Mouse (Mus musculus) embryonic facial prominence, embryonic 12.5 days (tissue): ENCODE measurements around the gene Sdha. TPM values are rescaled to one million over a fixed set of nuclear protein-coding genes. Genes with fewer than 3 reads are reported as not detected.

ENCODE experiments used
- ATAC-seq: fragments of 200-750 bp; cut with Nextera tagmentation; 2 replicates; pipeline ENCODE4 v1.8.0; 2017; ENCODE audit not compliant: insufficient number of reproducible peaks, insufficient read depth, low FRiP score, low TSS enrichment
- H3K27ac ChIP-seq: fragments of 300-500 bp; sonication (generic); 2 replicates; pipeline ENCODE4 v1.5.1; 2016; ENCODE audit warnings: mild to moderate bottlenecking
- H3K27me3 ChIP-seq: fragments of 300-500 bp; sonication (generic); 2 replicates; pipeline ENCODE4 v1.6.1; 2016; ENCODE audit warnings: mild to moderate bottlenecking, moderate library complexity
- H3K36me3 ChIP-seq: fragments of 300-500 bp; sonication (generic); 2 replicates; pipeline ENCODE4 v1.6.1; 2016; ENCODE audit warnings: mild to moderate bottlenecking
- H3K4me1 ChIP-seq: fragments of 300-500 bp; sonication (generic); 2 replicates; pipeline ENCODE4 v1.6.1; 2016
- H3K4me2 ChIP-seq: fragments of 300-500 bp; sonication (generic); replicated peaks from 2 replicates; pipeline ENCODE4 v1.6.1; 2016; ENCODE audit warnings: mild to moderate bottlenecking, moderate library complexity
- H3K4me3 ChIP-seq: fragments of 300-500 bp; sonication (generic); 2 replicates; pipeline ENCODE4 v1.5.1; 2016; ENCODE audit warnings: mild to moderate bottlenecking
- H3K9ac ChIP-seq: fragments of 300-500 bp; sonication (generic); 2 replicates; pipeline ENCODE4 v1.6.1; 2016; ENCODE audit warnings: mild to moderate bottlenecking, moderate library complexity
- H3K9me3 ChIP-seq: fragments of 300-500 bp; sonication (generic); 2 replicates; pipeline ENCODE4 v1.6.1; 2016; ENCODE audit warnings: mild to moderate bottlenecking, moderate library complexity
- WGBS: fragments of 180-500 bp; shearing (Covaris S2); methylation state at CpG from one replicate; pipeline ENCODE4 v1.1.7; 2016; 5-methylcytosine and 5-hydroxymethylcytosine counted together
- polyA plus RNA-seq: library from polyadenylated mRNA; unstranded; fragments of >200 nt; fragmentation: Nextera tagmentation; extraction: Ambion mirVana; gene quantifications from 2 replicates; pipeline ENCODE4 v1.2.1, GENCODE M21; 2016

Gene Sdha
- polyA plus RNA-seq, 1 experiment from 2014 or later, result 238 TPM

DNA sequence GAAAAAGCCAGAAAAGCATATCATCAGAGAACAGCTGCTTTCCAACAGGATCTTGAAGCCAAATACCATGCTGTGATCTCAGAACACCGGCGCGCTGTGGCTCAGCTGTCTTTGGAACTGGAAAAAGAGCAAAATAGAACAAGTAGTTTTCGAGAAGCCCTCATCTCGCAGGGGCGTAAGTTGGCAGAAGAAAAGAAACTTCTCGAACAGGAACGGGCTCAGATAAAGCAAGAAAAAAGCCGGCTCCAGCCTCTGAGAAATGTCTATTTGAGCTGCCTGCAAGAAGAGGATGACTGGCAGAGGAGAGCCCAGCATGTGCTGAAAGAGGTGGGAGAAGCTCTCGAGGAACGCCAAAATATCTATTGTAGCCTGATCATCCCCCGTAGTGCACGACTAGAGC lies 6.4 kb upstream of the Sdha start:
- ATAC-seq, result no peak
- H3K27me3 ChIP-seq, result no peaks in the 10 kb centered on the region
- peaks cover 48% of the 10 kb centered on the region for H3K36me3 ChIP-seq
- H3K9me3 ChIP-seq, result no peaks in the 10 kb centered on the region
- no peak overlapping the region for H3K4me2 ChIP-seq
- H3K4me3 ChIP-seq, result no peak overlapping the region
- H3K27ac ChIP-seq, result no peak overlapping the region
- 97% methylated on average over 13 of the region's 13 CpGs for WGBS
- H3K4me1 ChIP-seq, result no peaks in the 10 kb centered on the region
- H3K9ac ChIP-seq, result no peak overlapping the region

DNA sequence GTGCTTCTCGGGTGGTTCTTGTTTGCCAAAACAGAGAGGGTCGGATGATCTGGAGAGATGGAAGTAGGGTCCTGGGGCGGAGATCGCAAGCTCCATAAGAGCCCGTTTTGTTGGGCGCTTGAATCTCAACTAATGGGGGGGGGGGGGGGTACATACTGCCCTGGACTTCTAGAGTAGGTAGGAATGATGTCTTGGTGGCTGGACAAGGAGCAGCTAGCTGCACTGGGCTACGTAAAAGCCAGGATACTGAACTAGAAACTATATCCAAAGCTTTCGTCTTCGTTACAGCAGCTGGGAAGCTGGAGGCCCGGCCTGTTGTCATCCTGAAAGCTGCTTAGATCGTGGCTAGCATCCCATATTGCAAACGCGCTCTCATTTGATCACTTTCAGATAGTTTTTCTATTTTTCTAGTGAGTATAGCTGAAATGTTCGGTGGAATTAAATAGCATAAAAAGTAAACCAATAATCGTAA lies 391 bp upstream of the Sdha start:
- peak overlapping the region; percentile 54 for H3K4me2 ChIP-seq
- H3K9ac ChIP-seq, result peak overlapping the region; percentile 90
- H3K36me3 ChIP-seq, result peaks cover 14% of the 10 kb centered on the region; the same call in 1 of the 2 replicates
- peak overlapping the region; percentile 80 for H3K4me3 ChIP-seq
- no peaks in the 10 kb centered on the region for H3K9me3 ChIP-seq
- no peaks in the 10 kb centered on the region for H3K27me3 ChIP-seq
- WGBS, result 1% methylated on average over 15 of the region's 15 CpGs
- peak overlapping the region; percentile 71; the same call in 1 of the 2 replicates for H3K27ac ChIP-seq
- peaks cover 13% of the 10 kb centered on the region for H3K4me1 ChIP-seq
- no peak; the same call in 1 of the 2 replicates for ATAC-seq

DNA sequence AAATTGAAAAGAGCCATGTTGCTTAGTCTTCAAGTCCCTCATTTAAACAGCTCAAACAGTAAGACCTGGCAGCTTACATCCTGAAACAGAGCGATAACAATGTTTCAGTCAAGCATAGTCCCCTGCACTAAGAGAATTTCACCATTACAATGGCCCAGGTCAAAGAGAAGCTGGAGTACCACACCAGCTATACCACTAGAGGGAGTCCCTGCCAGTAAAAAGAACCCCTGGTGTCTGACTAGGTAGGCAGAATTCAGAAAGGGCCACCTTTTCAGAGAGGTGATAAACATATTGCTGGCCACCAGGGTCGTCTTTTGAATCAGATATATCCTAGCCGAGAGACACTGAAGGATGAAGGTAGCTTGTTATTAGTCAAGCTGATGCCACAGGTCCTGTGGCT lies 9.0 kb downstream of the Sdha start:
- H3K4me1 ChIP-seq, result no peaks in the 10 kb centered on the region
- H3K36me3 ChIP-seq, result peaks cover 65% of the 10 kb centered on the region
- no peak for ATAC-seq
- no peaks in the 10 kb centered on the region for H3K9me3 ChIP-seq
- H3K4me3 ChIP-seq, result no peak overlapping the region
- H3K9ac ChIP-seq, result no peak overlapping the region
- no peak overlapping the region for H3K4me2 ChIP-seq
- WGBS, result 65% methylated on average over 3 of the region's 3 CpGs
- no peak overlapping the region for H3K27ac ChIP-seq
- H3K27me3 ChIP-seq, result no peaks in the 10 kb centered on the region

DNA sequence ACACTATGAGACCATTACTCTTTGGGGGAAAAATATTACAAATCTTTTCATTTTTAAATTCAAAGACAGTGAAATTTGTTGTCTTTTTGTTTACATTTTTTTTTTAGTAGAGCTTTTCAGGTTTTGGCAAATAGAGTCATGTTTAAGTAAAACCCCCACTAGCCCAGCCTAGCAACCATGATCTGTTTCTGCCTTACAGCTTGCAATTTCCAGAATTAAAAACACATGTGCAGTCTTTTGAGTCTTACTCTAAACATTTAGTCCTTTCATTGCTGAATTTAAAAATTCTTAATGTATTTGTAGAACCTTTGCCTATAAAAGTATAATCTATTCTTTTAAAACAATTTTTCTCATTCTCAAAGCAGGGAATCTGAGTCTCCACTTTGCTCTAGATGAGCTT lies 20.8 kb downstream of the Sdha start:
- Histone ChIP-seq H3K36me3 (peaks cover 70% of the 10 kb centered on the region), H3K4me3 (no peak overlapping the region), H3K4me2 (no peak overlapping the region), H3K27me3 (no peaks in the 10 kb centered on the region), H3K4me1 (no peaks in the 10 kb centered on the region), H3K27ac (no peak overlapping the region), H3K9me3 (no peaks in the 10 kb centered on the region), H3K9ac (no peak overlapping the region)
- ATAC-seq, result no peak

DNA sequence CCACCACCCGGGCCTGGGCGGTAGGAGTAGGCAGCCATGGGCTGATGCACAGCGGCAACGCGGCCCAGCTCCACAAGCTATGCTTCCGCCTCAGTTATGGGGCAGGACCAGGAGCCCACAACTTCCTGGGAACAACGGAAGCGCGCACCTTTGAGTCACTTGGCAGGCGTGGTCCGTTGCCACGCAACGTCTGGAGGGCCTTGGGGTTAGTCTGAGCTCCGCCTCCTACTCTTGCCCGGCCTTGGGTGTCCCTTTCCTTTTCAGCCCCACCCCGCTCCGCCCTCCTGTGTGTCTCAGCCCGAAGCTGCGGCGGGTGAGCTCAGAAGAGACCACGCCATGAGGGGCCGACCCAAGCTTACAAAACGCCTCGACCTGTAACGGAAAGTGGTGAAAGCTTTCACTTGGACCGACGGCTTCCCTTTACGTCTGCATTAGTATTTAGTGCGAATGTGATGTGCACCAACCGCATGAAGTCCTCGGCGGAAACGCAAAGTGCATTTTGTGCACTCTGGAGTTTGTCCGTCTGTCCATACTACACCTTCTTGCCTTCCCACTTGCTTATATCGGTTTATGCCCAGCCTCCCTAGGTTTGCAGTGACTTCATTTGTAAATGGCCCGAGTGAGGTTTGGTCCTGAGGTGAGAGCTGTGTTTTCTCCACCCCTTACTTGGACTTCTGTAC lies 32.8 kb downstream of the Sdha start, which contains the start of gene Pdcd6:
Gene Pdcd6 (minus strand): TSS at position 411 of the 680 bp plus-strand sequence.
- Histone ChIP-seq H3K27ac (peak within 1 kb of the TSS; percentile 60), H3K4me2 (peak within 1 kb of the TSS; percentile 78), H3K9me3 (no peaks in the 10 kb centered on the region), H3K27me3 (no peaks in the 10 kb centered on the region), H3K4me1 (peaks cover 5% of the 10 kb centered on the region), H3K36me3 (peaks cover 18% of the 10 kb centered on the region), H3K4me3 (peak within 1 kb of the TSS; percentile 87), H3K9ac (peak within 1 kb of the TSS; percentile 85)
- under 1% methylated on average over 36 of the region's 36 CpGs for WGBS
- ATAC-seq, result peak; percentile 100

DNA sequence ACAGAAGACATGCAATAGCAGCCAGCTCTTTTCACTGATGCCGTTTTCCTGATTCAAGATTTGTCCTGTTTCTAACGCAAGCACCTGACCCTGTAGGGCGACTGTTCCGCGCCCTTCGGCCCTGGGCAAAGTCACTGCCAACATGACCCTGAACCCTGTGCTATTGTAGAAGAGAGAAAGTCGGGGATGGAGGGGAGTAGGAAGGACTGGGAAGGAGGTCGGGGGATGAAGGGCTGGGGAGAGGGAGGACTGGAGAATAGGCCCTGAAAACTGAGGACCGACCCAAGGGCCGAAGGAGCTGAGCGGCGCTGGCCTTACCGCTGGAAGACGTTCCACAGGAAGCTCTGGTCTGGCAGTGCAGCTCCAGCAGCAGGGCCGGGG lies 33.3 kb downstream of the Sdha start:
- peak overlapping the region; percentile 87 for H3K4me3 ChIP-seq
- H3K27ac ChIP-seq, result peak overlapping the region; percentile 60
- peak overlapping the region; percentile 78 for H3K4me2 ChIP-seq
- H3K27me3 ChIP-seq, result no peaks in the 10 kb centered on the region
- peaks cover 5% of the 10 kb centered on the region for H3K4me1 ChIP-seq
- ATAC-seq, result peak; percentile 74
- 6% methylated on average over 15 of the region's 15 CpGs for WGBS
- no peaks in the 10 kb centered on the region for H3K9me3 ChIP-seq
- peaks cover 12% of the 10 kb centered on the region for H3K36me3 ChIP-seq
- peak overlapping the region; percentile 85 for H3K9ac ChIP-seq

DNA sequence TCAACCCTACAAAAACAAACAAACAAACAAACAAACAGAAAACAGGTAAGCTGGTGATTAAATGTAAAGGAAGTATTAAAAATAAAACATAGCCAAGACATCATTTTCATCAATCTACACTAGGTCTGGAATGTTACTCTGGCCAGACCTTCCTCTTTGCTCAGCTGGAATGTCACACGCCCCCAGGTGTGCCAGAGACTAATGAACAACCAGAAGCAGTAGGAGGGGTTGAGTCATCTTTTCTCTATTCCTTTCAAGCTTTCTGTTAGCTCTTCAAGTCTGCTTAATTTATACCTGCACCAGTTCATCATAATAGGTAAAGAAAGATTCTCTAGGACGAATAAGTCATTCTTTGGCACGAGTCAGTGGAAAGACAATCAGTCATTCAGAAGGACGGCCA lies 33.7 kb downstream of the Sdha start:
- peaks cover 5% of the 10 kb centered on the region for H3K4me1 ChIP-seq
- H3K4me2 ChIP-seq, result peak overlapping the region; percentile 78
- ATAC-seq, result no peak
- H3K4me3 ChIP-seq, result peak overlapping the region; percentile 87
- 27% methylated on average over 4 of the region's 4 CpGs for whole genome bisulfite sequencing
- H3K36me3 ChIP-seq, result peaks cover 8% of the 10 kb centered on the region
- H3K27ac ChIP-seq, result no peak overlapping the region
- H3K9me3 ChIP-seq, result no peaks in the 10 kb centered on the region
- H3K27me3 ChIP-seq, result no peaks in the 10 kb centered on the region
- H3K9ac ChIP-seq, result peak overlapping the region; percentile 85

DNA sequence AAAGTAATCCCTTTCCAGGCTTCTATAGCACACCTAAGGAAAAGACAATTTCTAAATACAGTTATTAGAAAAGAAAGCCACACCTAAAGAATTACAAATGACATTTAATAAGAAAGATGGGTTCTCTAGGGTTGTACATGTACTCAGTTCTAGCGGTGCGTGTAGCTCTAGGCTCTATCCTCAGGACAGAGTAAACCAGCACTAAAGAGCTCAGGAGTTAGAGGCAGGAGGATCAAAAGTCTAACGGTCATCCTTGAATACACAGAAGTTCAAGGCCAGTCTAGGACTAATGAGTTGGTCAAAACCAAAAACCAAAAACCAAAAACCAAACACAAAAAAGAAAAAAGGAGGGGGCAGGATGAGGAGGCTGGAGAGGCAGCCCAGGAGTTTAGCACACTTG lies 35.5 kb downstream of the Sdha start:
- WGBS, result 92% methylated on average over 3 of the region's 3 CpGs
- Histone ChIP-seq H3K4me1 (peaks cover 5% of the 10 kb centered on the region), H3K4me3 (no peak overlapping the region), H3K4me2 (no peak overlapping the region), H3K9me3 (no peaks in the 10 kb centered on the region), H3K27ac (no peak overlapping the region), H3K27me3 (no peaks in the 10 kb centered on the region), H3K36me3 (peaks cover 12% of the 10 kb centered on the region), H3K9ac (no peak overlapping the region)
- no peak for ATAC-seq

DNA sequence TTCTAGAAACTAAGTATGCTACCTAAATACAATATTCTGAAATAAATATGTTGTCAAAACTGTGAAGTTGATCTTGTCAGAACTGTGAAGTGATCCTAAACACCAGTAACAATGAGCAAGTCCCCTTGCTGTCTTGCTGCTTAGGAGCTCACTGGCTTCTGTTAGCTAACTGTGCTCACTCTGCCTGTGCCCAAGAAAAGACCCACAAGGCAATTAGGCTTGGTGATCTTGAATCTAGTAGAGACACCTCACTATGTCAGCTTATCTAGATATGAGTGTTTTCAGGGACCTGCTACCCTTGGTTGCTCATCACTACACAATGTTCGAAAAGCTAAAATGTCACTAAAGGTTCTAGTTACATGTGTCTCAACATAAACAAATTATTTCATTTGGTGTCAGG lies 44.3 kb downstream of the Sdha start:
- 98% methylated on average over 1 of the region's 1 CpGs for WGBS
- Histone ChIP-seq H3K27ac (no peak overlapping the region), H3K4me3 (no peak overlapping the region), H3K27me3 (no peaks in the 10 kb centered on the region), H3K36me3 (peaks cover 64% of the 10 kb centered on the region), H3K9me3 (no peaks in the 10 kb centered on the region), H3K4me1 (no peaks in the 10 kb centered on the region), H3K4me2 (no peak overlapping the region), H3K9ac (no peak overlapping the region)
- ATAC-seq, result no peak

DNA sequence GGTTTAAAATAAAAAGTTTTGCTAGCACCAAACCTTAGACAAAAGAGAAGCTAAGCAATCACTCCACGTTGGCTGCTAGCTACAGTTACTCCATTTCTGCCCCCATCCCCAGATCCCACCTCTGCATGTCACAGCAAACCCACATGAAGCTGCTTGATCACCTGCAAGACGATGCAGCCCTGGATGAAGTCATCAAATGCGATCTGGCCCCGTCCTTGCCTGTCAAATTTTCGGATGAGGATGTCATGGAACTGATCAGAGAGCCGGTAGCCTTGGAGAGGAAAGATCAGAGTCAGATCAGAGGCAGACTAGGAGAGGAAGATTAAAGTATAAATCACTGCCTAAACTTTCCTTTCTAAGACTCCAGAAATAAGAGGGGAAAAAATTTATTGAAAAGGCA lies 44.7 kb downstream of the Sdha start:
- ATAC-seq, result no peak

DNA sequence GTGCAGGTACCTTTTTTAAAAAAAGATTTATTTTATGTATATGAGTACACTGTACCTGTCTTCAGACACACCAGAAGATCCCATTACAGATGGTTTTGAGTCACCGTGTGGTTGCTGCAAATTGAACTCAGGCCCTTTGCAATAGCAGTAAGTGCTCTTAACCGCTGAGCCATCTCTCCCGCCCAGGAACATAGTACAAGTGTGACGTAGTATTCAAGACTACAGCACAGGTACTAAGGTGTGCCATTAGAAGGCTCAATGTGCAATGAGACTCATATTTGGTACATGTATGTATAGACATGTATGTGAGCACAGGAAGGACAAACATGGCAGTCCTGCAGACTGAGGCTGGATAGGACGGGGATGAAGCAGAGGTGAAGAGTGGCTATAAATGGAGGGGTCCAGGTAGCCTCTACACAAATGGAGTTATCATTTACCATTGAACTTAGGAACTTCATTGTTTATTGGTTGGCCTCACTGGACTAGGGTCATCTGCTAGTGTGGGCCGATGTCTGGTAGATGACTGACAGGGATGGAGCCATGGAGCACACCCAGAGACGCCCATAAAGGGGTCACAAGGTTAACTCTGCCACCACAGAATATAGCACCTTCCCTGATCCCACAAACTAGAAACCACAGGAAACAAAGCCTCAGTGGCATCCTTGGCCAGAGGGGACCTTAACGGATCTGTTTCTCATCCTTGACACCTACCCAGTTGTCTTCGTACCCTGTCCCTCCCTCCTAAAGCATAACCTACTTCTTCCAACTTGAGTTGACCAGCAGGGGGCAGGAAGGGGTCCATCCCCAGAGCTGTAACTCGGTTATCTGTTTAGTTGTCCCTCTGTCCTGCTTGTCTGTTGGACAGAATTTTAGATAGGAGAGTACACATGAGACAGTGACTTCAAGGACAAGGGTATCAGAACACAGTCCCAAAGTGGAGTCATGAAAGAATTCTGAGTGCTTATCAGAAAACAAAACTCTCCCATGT lies 47.7 kb downstream of the Sdha start:
- 82% methylated on average over 10 of the region's 10 CpGs for WGBS
- H3K36me3 ChIP-seq, result peaks cover 41% of the 10 kb centered on the region

More for the DNA sequence above, 44.7 kb downstream of the Sdha start:
- Histone ChIP-seq H3K4me3 (no peak overlapping the region), H3K9ac (no peak overlapping the region), H3K4me1 (no peaks in the 10 kb centered on the region), H3K27me3 (no peaks in the 10 kb centered on the region), H3K27ac (no peak overlapping the region), H3K4me2 (no peak overlapping the region), H3K9me3 (no peaks in the 10 kb centered on the region), H3K36me3 (peaks cover 60% of the 10 kb centered on the region)
- WGBS, result 82% methylated on average over 6 of the region's 6 CpGs

More for the DNA sequence above, 47.7 kb downstream of the Sdha start:
- Histone ChIP-seq H3K9ac (no peak overlapping the region), H3K4me2 (no peak overlapping the region), H3K27me3 (no peaks in the 10 kb centered on the region), H3K9me3 (no peaks in the 10 kb centered on the region), H3K27ac (no peak overlapping the region), H3K4me3 (no peak overlapping the region), H3K4me1 (no peaks in the 10 kb centered on the region)
- no peak for ATAC-seq
